Mouse (Mus musculus): Measurements from ENCODE around the gene Ccdc87.
"Not testable (repeated sequence)": the region's sequence is repeated elsewhere in the genome, so short reads cannot be mapped to it uniquely, and the experiment has no call there.

The Ccdc87 gene

DNA sequence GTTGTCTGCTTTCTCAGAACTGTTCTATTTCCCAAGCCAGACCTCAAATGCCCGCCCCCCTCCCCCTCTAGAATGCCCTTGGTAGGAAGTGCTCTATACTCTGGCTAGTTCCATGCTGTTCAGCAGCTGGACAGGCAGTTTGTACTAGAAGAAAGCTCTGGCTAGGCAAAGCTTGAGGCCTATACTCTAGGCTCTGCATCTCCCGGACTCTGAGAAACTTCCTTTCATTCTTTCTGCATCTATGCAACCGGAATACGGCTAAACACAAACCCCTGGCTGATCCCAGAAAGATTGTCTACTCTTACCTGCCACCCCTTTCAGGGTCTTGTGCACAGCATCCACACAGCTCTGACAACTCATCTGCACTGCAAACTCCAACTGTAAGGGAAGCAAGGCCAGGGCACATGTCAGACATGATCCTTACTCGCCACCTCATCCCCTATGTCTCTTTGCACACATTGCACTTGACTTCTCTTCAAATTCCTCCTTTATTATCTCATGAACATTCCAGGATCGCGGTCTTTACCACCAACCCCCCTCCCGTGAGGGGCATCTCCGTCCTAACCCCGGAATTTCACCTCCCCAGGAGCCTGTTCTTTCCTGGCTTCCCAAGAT, 533 bp upstream of the Ccdc87 start:
- no peak for DNase-seq

DNA sequence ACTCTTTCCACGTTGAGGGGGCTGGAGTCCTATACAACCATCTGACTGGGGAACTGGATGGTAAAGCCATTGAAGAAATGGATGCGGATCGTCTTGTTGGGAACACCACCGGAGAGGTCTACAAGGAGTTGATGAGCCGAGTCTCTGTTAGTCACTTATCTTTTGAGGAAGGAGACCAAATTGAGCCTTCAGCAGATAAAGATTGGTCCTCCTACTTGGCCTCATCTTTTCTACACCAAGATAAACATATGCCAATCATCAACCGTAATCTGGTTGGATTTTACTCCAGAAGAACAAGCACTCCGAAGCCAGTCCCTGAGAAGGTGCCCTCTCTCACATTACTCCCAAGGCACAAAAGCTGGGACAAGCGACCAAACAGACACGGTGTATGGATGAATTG, 1.7 kb downstream of the Ccdc87 start:
- DNase-seq, result no peak

DNA sequence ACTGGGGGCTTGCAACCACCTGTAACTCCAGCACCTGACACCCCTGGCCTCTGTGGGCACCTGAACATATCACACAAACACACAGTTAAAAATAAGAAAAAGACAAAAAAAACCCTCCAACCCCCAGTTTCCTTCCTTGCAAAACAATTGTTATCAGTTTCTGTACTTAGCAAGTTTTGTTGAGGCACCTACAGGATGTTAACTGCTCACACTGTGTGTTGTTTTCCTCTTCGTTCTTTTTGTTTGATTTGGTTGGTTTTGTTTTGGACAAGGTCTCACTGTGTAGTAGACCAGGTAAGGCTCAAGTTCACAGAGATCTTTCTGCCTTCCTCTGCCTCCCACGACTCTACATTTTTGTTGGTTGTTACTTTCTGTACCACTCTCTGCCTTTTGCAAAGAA, 3.4 kb downstream of the Ccdc87 start:
- no peak for DNase-seq

DNA sequence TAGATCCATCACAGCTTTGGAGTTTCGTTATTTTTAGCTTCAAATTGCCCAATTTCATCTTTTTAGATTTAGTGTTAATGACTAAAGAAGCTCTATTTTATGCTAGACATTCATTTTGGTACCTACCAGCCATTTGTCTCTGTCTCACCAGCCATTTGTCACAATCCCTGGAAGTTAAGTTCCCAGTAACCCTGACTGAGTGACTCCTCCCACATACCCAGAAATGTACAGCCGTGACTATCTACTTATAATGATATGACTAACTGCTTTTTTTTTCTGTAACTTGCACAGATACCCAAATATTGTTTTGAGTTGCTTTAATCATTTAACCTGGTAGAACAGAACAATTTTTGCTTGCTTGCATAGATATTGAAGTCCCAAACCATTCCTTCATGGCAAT, 6.7 kb downstream of the Ccdc87 start:
- DNase-seq, result no peak

DNA sequence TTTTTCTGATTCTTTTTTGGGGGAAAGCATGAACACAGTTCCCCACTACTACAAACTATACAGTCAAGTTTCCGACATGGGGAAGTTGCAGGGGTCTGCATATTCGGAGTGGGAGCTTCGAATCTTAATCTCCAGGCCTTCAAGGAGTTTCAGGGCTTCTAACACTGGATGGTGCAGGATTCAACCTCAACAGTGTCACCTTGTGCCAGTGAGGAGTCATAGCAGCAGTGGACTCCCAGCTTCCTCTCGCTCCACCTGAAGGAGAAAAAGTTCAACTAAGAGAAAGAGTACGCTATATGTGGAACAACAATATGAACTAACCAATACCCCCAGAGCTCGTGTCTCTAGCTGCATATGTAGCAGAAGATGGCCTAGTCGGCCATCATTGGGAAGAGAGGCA, 8.3 kb downstream of the Ccdc87 start:
- peak; percentile 29 to 53 for DNase-seq

DNA sequence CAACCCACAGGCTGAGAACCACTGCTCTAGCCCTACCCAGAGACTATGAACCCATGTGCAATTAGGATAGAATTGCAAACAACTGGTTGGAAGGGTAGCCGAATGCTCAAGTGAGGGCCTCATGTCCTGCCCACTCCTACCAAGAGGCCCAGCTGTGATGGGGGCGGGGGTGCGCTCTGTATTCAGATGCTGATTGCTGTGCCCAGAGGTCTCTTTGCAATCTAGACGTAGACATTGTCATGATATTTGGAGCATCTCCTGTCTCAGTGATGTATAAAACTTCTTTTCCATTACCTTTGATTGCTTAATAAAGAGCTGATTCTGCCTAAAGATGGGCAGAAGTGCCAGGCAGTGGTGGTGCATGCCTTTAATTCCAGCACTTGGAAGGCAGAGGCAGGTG, 10.6 kb downstream of the Ccdc87 start:
- no peak for DNase-seq

DNA sequence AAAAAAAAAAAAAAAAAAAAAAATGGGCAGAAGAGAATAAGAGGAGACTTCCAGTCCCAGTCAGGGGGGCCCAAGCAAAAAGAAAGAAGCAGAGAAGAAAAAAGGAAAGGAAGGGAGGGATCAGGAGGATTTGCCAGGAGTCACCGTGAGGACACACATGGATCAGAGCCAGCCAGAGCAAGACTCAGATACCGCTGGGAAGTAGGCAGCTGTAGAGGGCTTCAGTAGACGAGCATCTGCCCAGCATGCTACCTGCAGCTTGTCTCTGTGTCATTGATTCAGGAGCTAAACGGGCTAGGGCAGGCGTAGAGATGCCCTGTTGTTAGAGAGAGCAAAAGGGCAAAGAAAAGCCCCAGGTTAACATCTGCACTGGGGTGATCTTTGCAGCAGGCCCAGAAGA, 11.1 kb downstream of the Ccdc87 start:
- DNase-seq, result no peak

DNA sequence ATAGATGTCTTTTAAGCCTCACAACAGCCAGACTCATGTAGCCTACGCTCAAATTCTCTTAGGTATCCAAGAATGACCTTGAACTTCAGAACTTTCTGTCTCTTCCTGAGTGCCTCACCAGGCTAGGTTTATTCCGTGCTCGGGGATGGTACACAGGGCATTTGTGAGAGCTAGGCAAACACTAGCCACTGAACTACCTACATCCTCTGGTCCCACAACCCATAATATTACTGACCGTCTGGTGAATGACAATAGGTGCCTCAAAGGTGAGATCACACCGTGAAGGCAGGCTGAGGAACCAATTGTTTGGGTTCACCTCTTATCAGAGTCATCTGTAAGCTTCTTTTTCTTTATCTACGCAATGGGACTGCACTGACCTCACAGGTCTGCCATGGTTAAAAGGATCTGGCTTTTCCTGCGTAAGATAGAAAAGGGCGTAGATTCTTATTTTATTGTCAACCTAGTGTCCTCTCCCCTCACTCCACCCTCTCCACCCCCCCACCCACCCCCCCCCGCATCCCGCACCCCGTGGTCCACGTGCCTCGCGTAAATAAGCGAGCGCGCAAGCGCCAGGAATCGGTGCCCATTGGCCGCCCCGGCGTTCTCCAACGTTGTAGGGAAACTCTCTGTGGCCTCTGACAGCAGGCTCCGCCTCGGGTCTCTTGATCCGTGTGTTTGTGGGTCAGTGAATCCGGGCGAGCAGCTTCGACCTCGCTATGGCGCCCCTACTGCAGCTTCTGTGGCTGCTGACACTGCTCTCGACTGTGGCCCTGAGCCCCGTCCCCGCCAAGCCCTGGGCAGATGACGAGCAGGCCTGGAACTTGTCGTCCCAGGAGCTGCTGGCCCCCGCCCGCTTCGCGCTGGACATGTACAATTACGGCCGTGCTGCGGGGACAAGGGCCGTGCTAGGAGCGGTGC, 15.6 kb downstream of the Ccdc87 start, which contains the start of gene Ctsf:
Ctsf (plus strand) TSS at position 579 of the 918 bp plus-strand sequence.
- DNase-seq, result peak; percentile 90 to 91

DNA sequence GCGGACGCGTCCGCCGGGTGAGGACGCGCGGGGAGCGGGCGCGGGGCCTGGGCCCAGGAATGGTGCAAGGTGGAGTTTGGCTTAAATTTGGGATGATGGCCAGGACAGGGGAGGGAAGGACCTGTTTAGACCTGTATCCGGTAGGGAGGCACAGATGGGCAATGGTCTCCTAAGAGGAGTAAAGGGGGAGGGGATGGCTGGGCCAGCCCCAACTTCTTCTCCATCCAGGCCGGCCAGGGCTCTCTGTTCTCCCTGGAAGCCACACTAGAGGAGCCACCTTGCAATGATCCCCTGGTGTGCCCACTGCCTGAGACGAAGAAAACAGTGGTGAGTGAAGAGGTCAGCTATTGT, 16.3 kb downstream of the Ccdc87 start:
- DNase-seq, result no peak

DNA sequence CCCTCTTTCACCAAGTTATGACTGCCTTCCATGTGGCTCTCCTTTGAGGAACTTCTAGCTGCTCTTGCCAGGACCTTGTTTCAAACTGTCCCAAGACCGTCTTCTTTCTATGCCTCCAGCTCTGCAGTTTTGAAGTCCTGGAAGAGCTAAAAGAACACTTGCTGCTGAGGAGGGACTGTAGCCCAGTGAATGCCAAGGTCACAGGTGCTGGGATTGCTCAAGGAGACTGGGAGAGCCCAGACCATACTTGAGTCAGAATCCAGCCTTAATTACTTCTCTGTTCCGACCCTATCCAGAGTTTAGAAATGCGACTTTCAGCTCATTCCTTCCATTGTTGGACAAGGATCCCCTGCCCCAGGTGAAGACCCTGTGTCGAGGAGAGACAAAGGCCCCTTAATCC, 16.8 kb downstream of the Ccdc87 start:
- no peak for DNase-seq

DNA sequence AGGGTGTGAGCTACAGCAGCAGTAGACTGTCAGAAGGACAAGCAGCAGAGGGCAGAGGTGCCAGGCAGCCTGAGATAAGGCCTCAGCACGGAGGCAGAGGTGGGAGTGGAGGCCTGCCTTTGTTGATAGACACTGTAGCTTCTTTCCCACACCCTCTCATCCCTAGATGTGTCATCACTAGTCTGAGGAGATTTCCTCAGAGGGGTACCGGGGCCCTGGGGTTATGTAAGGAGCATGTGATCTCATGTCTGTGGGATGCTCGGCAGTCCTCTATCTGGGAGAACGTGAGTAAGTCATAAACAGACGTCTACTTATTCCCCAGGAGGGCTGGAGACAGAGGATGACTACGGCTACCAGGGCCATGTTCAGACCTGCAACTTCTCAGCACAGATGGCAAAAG, 19.9 kb downstream of the Ccdc87 start:
- no peak for DNase-seq

DNA sequence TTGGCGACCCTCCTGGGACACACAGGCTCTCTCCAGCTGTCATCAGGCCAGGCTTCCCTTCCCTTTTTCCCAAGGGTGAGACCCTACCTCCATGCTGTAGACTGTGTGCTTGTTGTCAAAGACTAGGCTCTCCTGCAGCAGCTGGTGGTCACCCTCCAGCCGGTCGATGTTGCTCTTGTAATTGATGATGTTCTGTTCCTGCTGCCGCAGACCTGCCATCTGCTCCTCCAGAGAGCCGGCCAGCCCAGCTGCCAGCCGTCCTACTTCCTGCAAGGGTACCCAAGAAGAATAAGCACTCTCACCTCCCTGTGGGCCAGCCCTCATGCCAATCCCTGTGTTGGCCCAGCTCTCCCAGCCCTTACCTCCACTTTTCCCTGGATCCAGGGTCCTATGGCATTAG, 23.9 kb downstream of the Ccdc87 start:
- no peak for DNase-seq

DNA sequence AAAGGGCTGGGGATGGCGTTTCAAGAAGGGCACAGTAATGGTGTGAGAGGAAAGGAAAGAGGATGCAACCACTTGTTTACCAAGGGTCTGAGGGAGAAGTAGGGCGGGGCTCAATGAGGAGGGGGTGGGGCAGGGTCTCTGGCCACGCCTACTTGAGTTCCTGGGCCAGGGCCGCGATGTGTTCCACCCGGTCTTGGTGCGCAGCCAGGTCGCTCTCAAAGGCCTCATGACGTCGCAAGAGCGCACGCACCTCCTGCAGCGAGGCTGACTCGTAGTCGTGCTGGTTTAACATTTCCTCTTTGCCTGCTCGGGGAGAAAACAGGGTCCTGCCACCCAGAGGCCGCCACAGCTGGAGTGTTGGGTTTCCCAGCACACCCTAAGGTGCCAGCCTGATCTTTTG, 26.0 kb downstream of the Ccdc87 start:
- peak; percentile 39 to 44 for DNase-seq

DNA sequence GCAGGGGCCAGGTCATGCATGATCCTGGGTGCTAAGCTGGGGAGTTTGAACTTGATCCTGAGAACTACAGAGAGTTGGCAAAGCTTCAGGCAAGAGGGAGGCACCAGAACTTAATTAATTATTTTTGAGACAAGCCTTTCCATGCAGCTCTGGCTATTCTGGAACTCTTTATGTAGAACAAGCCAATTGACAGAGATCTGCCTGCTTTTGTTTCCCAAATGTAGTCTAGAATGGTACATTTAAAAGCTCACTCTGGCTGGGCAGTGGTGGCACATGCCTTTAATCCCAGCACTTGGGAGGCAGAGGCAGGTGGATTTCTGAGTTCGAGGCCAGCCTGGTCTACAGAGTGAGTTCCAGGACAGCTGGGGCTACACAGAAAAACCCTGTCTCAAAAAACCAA, 35.4 kb downstream of the Ccdc87 start:
- not testable (repeated sequence) for DNase-seq

DNA sequence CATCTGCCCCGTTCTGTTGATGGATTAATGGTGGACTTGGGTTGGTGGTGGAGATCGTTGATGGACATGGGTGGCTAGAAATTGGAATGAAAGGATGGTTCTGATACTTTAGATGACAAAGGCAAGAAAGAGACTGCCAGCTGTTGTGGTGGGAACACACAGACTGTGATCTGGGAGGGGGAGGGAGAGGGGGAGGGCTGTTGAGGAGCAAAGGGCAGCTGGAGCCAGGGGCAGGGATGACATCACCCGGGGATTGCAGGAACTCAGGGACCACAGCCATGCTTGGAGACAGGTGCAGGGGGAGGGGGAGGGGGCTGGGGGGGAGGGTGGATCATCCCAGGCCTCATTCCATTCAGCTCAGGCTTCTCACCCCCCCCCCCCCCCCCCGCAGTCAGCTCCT, 37.1 kb downstream of the Ccdc87 start:
- no peak for DNase-seq

DNA sequence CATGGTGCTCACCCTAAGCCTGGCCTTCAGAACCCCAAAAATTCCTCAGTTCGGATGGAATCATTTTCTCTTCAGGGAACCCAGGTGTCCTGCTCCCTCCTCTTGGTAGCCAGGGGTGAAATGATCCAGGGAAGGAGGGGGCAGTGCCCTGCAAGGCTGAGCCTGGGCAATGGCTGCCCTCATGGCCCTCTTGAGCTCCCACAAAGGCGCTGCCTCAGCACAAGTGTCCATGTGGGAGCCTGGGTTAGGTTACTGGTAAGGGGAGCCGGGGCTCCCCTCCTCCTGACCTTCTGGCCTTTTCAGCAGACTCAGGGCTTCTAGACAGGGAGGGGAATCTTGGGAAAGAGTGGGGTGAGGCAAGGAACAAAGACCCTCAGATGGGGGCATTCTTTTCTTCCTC, 37.6 kb downstream of the Ccdc87 start:
- DNase-seq, result no peak

DNA sequence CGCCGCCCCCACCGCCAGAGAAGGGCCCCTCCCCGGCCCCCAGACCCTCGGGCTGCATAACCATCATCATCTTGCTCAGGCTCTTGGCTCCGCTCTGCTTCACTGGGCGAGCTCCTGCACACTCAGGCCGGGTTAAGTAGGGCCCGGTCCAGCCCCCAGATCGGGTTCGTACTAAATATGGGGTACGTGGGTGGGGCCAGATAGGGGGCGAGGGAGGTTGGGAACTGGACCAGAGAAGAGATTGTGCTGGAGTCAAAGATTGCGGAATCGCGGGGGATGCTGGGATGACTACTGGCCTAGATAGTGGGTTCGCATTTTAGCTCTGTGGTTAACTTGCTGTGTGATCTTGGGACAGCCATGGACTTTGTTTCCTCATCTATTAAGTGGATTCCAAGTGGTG, 38.6 kb downstream of the Ccdc87 start, which contains the start of gene Actn3:
Actn3 (minus strand) TSS at position 125 of the 400 bp plus-strand sequence.
- DNase-seq, result peak; percentile 30 to 51

DNA sequence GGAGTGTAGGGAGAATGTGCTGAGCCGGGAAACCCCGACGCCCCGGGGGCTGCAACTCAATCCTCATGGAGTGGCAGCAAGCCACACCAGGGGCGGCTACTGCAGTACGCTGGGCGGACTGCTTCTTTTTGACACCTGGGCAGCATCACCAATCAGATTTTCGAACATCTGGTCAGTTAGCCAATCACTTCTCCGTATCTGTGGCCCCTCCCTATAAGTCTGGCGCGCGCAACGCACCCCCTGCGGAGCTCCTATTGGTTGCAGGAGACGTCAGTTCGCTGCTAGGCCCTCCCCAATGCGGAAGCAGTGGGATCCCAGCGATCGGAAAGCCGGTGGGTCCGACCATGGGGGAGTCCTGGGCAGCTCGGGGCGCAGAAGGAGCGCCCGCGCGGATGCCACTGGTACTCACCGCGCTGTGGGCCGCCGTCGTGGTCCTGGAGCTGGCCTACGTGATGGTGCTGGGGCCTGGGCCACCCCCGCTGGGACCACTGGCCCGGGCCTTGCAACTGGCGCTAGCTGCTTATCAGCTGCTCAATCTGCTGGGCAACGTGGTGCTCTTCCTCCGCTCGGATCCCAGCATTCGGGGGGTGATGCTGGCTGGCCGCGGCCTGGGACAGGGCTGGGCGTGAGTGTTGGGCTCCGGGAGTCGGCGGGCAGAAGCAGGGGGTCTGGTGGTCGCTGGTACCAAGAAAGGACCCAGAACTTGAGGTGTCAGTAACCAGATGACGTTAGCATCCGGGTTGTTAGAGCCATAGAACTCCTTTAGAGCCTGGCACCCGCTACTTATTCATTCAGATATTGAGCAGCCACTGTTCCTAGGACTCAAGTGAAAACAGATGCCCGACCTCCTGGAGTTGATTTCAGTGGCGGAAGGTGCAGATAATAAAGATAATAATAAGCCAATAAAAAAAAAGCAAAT, 39.5 kb downstream of the Ccdc87 start, which contains the start of gene Zdhhc24:
Zdhhc24 (plus strand) TSS at position 264 of the 919 bp plus-strand sequence.
- DNase-seq, result peak; percentile 95 to 96

DNA sequence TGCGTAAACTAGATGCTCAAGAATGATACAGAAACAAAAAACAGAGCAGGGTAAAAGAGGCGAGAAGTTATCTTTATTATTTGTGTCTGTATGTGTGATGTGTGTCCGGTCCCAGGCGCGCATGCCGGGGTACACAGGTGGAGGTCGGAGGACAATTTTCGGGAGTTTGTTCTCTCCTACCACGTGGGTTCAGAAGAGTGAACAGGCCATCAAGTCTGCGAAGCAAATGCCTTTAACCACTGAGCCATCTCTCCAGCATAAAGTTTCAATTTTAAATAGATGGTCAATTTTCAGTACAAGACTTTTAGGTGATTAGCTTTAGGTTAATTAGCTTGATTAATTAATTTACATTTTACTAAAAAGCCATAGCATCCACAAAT, 40.1 kb downstream of the Ccdc87 start:
- no peak for DNase-seq

DNA sequence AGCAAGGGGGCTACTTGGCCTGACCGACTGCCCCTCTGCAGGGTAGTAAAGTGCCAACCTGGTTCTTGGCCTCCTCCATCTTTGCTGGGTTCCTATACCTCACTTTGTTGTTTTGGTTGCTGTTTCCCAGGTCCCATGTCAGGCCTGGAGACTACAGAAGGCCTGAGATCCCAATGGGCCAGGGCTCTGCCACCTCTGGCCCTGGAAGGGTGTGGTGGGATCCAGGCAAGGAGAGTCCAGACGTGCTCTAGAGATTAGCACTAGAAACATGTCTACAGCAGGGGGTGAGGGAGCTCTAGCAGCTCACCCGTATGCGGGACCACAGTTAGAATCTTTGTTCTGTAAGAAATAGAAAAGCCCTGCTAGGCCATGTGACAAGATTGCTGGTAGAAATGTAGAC, 44.8 kb downstream of the Ccdc87 start:
- no peak for DNase-seq

DNA sequence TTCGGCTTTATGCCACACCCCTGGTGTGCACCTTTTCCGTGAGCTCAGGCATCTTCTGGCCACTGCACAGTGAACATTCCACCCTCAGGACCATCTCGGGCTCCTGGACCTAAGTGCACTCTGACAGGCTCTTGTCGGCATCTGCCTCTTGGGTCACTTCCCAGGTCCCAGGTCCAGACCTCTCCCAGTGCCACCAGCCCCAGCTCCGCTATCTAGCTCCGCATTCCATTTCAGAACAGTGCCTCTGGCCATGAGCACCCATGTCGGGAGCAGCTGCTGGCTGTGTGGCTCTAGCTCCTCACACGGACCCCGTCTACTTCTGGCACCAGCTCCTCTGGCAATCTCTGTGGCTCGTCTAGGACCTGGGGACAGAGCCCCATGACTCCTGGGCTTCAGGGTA, 50.6 kb downstream of the Ccdc87 start:
- no peak for DNase-seq

DNA sequence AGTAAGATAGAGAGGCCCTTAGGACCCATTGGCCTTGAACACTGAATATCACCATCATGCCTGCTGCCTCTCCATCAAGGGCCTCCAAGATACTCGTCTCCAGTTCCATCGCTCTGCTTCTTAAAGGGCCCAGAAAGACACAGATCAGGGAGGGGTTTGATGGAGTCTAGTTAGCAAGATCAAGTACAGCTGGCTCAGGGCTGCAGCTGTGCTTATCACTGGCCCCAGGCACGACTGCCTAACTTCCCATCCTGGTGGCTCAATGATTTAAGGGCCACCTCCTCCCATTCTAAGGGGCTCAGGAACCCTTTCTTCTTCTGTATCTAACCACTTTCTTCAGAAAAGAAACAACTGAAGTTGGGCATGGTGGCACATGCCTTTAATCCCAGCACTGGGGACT, 52.6 kb downstream of the Ccdc87 start:
- no peak for DNase-seq
